Comparison of ENCODE assay signal across 10 mouse cellular contexts in genomic region chr7:27604661-27605348, GRCm38 (mm10). TPM values are rescaled to one million over a fixed set of nuclear protein-coding genes. Genes with fewer than 3 reads are reported as not detected.
DNase-seq lines count a peak whose midpoint lies in the region; ATAC-seq and TF ChIP-seq lines count a peak whose summit lies in the region.
"Had no signal": no experiment of that assay in that cellular context is flagged by ENCODE, and none has a peak within 500 bp of the region (broad histone marks: within the 10 kb centered on the region; RNA-seq: fewer than 3 reads in every experiment).

No protein-coding gene starts in this region.

- peak overlapping the region; percentile 58 for H3K9ac ChIP-seq in heart, embryonic 11.5 days (ENCODE audit: low read depth, low read length)
- no peak overlapping the region for H3K9ac ChIP-seq in lung, embryonic 15.5 days
- peak overlapping the region; percentile 21; the same call in 1 of the 2 replicates for H3K9ac ChIP-seq in forebrain, embryonic 14.5 days (ENCODE audit: low read length)
- 0 out of 2 replicates have a peak overlapping the region, but pooled peaks have one; percentile 20 for H3K9ac ChIP-seq in neural tube, embryonic 15.5 days (replicated peaks)

- ATAC-seq in heart, embryonic 11.5 days (replicated peaks; ENCODE audit: insufficient number of reproducible peaks, low FRiP score, low TSS enrichment) = no peak
- ATAC-seq in lung, embryonic 15.5 days (ENCODE audit: borderline replicate concordance, extremely low read depth, low FRiP score, low TSS enrichment) = peak; percentile 47; the same call in 1 of the 2 replicates
- ATAC-seq in forebrain, embryonic 14.5 days = no peak
- ATAC-seq in neural tube, embryonic 15.5 days (ENCODE audit: low FRiP score) = no peak

- 31% methylated on average over 5 of the region's 5 CpGs for WGBS in heart, embryonic 11.5 days (ENCODE audit: insufficient replicate concordance)
- 39% methylated on average over 5 of the region's 5 CpGs for WGBS in lung, embryonic 15.5 days
- 49% methylated on average over 5 of the region's 5 CpGs for WGBS in lung, adult 2 months
- WGBS in forebrain, embryonic 14.5 days = 60% methylated on average over 5 of the region's 5 CpGs
- 36% methylated on average over 5 of the region's 5 CpGs for WGBS in neural tube, embryonic 15.5 days

- DNase-seq in heart, postnatal 4 days = no peak
- DNase-seq in lung, adult 2 months = no peak
- peak; percentile 27 for DNase-seq in forebrain, embryonic 14.5 days (ENCODE audit: low spot score)
- DNase-seq in spleen, postnatal 14 days (ENCODE audit: low spot score in 2 of 2) = no peak
- no peak for DNase-seq in adrenal gland, adult 8-10 months
- DNase-seq: kidney, adult 8-10 months had no signal

- H3K4me1 ChIP-seq in heart, embryonic 11.5 days (ENCODE audit: control insufficient read depth, insufficient read depth, low read length) = peaks cover 87% of the 10 kb centered on the region
- H3K4me1 ChIP-seq in lung, embryonic 15.5 days = peaks cover 64% of the 10 kb centered on the region
- peaks cover 36% of the 10 kb centered on the region for H3K4me1 ChIP-seq in lung, adult 2 months (ENCODE audit: control insufficient read depth, insufficient read depth, low read length)
- H3K4me1 ChIP-seq in forebrain, embryonic 14.5 days (ENCODE audit: control insufficient read depth, insufficient read depth, low read length) = peaks cover 16% of the 10 kb centered on the region
- H3K4me1 ChIP-seq in neural tube, embryonic 15.5 days = peaks cover 61% of the 10 kb centered on the region

- H3K27ac ChIP-seq in heart, embryonic 11.5 days (ENCODE audit: low read depth, low read length) = peak overlapping the region; percentile 84
- H3K27ac ChIP-seq in lung, embryonic 15.5 days = peak overlapping the region; percentile 80
- H3K27ac ChIP-seq in forebrain, embryonic 14.5 days (ENCODE audit: low read depth, low read length) = peak overlapping the region; percentile 74
- peak overlapping the region; percentile 75 for H3K27ac ChIP-seq in neural tube, embryonic 15.5 days (replicated peaks)

- H3K9me3 ChIP-seq in heart, embryonic 11.5 days (replicated peaks; ENCODE audit: control insufficient read depth, low read length) = no peaks in the 10 kb centered on the region
- H3K9me3 ChIP-seq in lung, embryonic 15.5 days = no peaks in the 10 kb centered on the region
- no peaks in the 10 kb centered on the region for H3K9me3 ChIP-seq in forebrain, embryonic 14.5 days (replicated peaks; ENCODE audit: control insufficient read depth, low read length)
- H3K9me3 ChIP-seq in neural tube, embryonic 15.5 days (replicated peaks) = no peaks in the 10 kb centered on the region

- no peaks in the 10 kb centered on the region for H3K27me3 ChIP-seq in heart, embryonic 11.5 days (ENCODE audit: control insufficient read depth, insufficient read depth, low read length)
- H3K27me3 ChIP-seq in lung, embryonic 15.5 days = no peaks in the 10 kb centered on the region
- H3K27me3 ChIP-seq in forebrain, embryonic 14.5 days (replicated peaks; ENCODE audit: control insufficient read depth, insufficient read depth, low read length) = no peaks in the 10 kb centered on the region
- no peaks in the 10 kb centered on the region for H3K27me3 ChIP-seq in neural tube, embryonic 15.5 days (replicated peaks)

- no peak for TF ChIP-seq CTCF in lung, adult 2 months (IDR thresholded peaks at IDR 0.05; ENCODE audit: insufficient read depth, low read length)

- no peak for TF ChIP-seq POLR2A in lung, adult 2 months (IDR thresholded peaks at IDR 0.05; ENCODE audit: borderline replicate concordance, extremely low read depth, low read depth, low read length)

- peak overlapping the region; percentile 47; the same call in 1 of the 2 replicates for H3K4me2 ChIP-seq in heart, embryonic 11.5 days
- H3K4me2 ChIP-seq in lung, embryonic 15.5 days = no peak overlapping the region
- no peak overlapping the region for H3K4me2 ChIP-seq in forebrain, embryonic 14.5 days (ENCODE audit: low read length)
- no peak overlapping the region for H3K4me2 ChIP-seq in neural tube, embryonic 15.5 days

- peaks cover 4% of the 10 kb centered on the region; the same call in 1 of the 2 replicates for H3K36me3 ChIP-seq in heart, embryonic 11.5 days (ENCODE audit: control insufficient read depth, insufficient read depth, low read length)
- H3K36me3 ChIP-seq in lung, embryonic 15.5 days = peaks cover 9% of the 10 kb centered on the region; the same call in 1 of the 2 replicates
- peaks cover 7% of the 10 kb centered on the region for H3K36me3 ChIP-seq in forebrain, embryonic 14.5 days (ENCODE audit: control insufficient read depth, insufficient read depth, low read length)
- H3K36me3 ChIP-seq in neural tube, embryonic 15.5 days = peaks cover 9% of the 10 kb centered on the region

- H3K4me3 ChIP-seq in heart, embryonic 11.5 days (ENCODE audit: low read depth, low read length) = no peak overlapping the region
- no peak overlapping the region for H3K4me3 ChIP-seq in lung, embryonic 15.5 days
- no peak overlapping the region for H3K4me3 ChIP-seq in lung, adult 2 months (replicated peaks; ENCODE audit: extremely low read depth, low read depth, low read length)
- no peak overlapping the region for H3K4me3 ChIP-seq in forebrain, embryonic 14.5 days (ENCODE audit: low read depth, low read length)
- H3K4me3 ChIP-seq in neural tube, embryonic 15.5 days (replicated peaks) = no peak overlapping the region

RNA-seq across cellular contexts. Expression of gene Akt2, which starts 13.5 kb away (rescaled TPM):
- 72.1 and 78.0 TPM in 2 replicates for polyA plus RNA-seq in heart, embryonic 11.5 days (2014; fragmentation: Nextera tagmentation; extraction: Ambion mirVana)
- 100 to 1,000 TPM; 158 to 164 TPM for total RNA-seq in heart, postnatal 4 days (2021)
- 89.6 and 98.5 TPM in 2 replicates for polyA plus RNA-seq in lung, embryonic 15.5 days (2015; fragmentation: Nextera tagmentation; extraction: Ambion mirVana)
- polyA plus RNA-seq in lung, adult 2 months (2012; rRNA removed) = 81.4 and 101 TPM in 2 replicates
- 80.6 and 85.8 TPM in 2 replicates for polyA plus RNA-seq in forebrain, embryonic 14.5 days (2014; fragmentation: Nextera tagmentation; extraction: Ambion mirVana)
- 52.0 and 59.7 TPM in 2 replicates for polyA plus RNA-seq in neural tube, embryonic 15.5 days (2015; fragmentation: Nextera tagmentation; extraction: Ambion mirVana)
- total RNA-seq in adrenal gland, adult 8-10 months (2022) = 100 to 1,000 TPM; 162 to 282 (median 233) TPM

RNA-seq across cellular contexts. Expression of gene Ttc9b, which starts 48.9 kb away (rescaled TPM):
- not detected in 2 replicates for polyA plus RNA-seq in heart, embryonic 11.5 days (2014; fragmentation: Nextera tagmentation; extraction: Ambion mirVana)
- not detected for total RNA-seq in heart, postnatal 4 days (2021)
- 0.09 and 0.60 TPM in 2 replicates for polyA plus RNA-seq in lung, embryonic 15.5 days (2015; fragmentation: Nextera tagmentation; extraction: Ambion mirVana)
- polyA plus RNA-seq in lung, adult 2 months (2012; rRNA removed) = not detected in 2 replicates
- 69.3 and 73.8 TPM in 2 replicates for polyA plus RNA-seq in forebrain, embryonic 14.5 days (2014; fragmentation: Nextera tagmentation; extraction: Ambion mirVana)
- 78.0 and 99.5 TPM in 2 replicates for polyA plus RNA-seq in neural tube, embryonic 15.5 days (2015; fragmentation: Nextera tagmentation; extraction: Ambion mirVana)
- not detected for total RNA-seq in adrenal gland, adult 8-10 months (2022)
- total RNA-seq: megakaryocyte progenitor cell, adult 5-6 weeks had no signal

RNA-seq across cellular contexts. Expression of gene 2310022A10Rik, which starts 51.8 kb away (rescaled TPM):
- polyA plus RNA-seq in heart, embryonic 11.5 days (2014; fragmentation: Nextera tagmentation; extraction: Ambion mirVana) = 22.5 and 29.3 TPM in 2 replicates
- total RNA-seq in heart, postnatal 4 days (2021) = 10 to 100 TPM; 54.9 to 58.4 TPM
- 24.0 and 24.8 TPM in 2 replicates for polyA plus RNA-seq in lung, embryonic 15.5 days (2015; fragmentation: Nextera tagmentation; extraction: Ambion mirVana)
- polyA plus RNA-seq in lung, adult 2 months (2012; rRNA removed) = 22.4 and 28.5 TPM in 2 replicates
- polyA plus RNA-seq in forebrain, embryonic 14.5 days (2014; fragmentation: Nextera tagmentation; extraction: Ambion mirVana) = 26.3 and 31.2 TPM in 2 replicates
- 32.6 and 33.9 TPM in 2 replicates for polyA plus RNA-seq in neural tube, embryonic 15.5 days (2015; fragmentation: Nextera tagmentation; extraction: Ambion mirVana)
- total RNA-seq in adrenal gland, adult 8-10 months (2022) = 10 to 100 TPM; 21.6 to 23.8 (median 22.0) TPM

RNA-seq across cellular contexts. Expression of gene Pld3, which starts 51.8 kb away (rescaled TPM):
- 59.5 and 64.2 TPM in 2 replicates for polyA plus RNA-seq in heart, embryonic 11.5 days (2014; fragmentation: Nextera tagmentation; extraction: Ambion mirVana)
- 10 to 100 TPM; 28.9 to 32.4 TPM for total RNA-seq in heart, postnatal 4 days (2021)
- polyA plus RNA-seq in lung, embryonic 15.5 days (2015; fragmentation: Nextera tagmentation; extraction: Ambion mirVana) = 74.8 and 78.3 TPM in 2 replicates
- polyA plus RNA-seq in lung, adult 2 months (2012; rRNA removed) = 180 and 201 TPM in 2 replicates
- polyA plus RNA-seq in forebrain, embryonic 14.5 days (2014; fragmentation: Nextera tagmentation; extraction: Ambion mirVana) = 98.6 and 108 TPM in 2 replicates
- 187 and 191 TPM in 2 replicates for polyA plus RNA-seq in neural tube, embryonic 15.5 days (2015; fragmentation: Nextera tagmentation; extraction: Ambion mirVana)
- 100 to 1,000 TPM; 135 to 205 (median 166) TPM for total RNA-seq in adrenal gland, adult 8-10 months (2022)

Comparison
In these comparisons a context has a peak if more than half of its experiments do, and no peak if none do; other contexts are left out.
1. RNA of gene Ttc9b, which starts 48.9 kb away (polyA plus RNA-seq): 78.0 to 99.5 TPM in neural tube, embryonic 15.5 days and 69.3 to 73.8 TPM in forebrain, embryonic 14.5 days; 0.09 to 0.60 TPM in lung, embryonic 15.5 days, not detected in heart, embryonic 11.5 days and not detected in lung, adult 2 months; every median in the first group is over 10 times any median in the second.
2. Peak in every context shown above with its lines, with median percentiles within 50 percentile points of each other: H3K27ac ChIP-seq.